Mouse (Mus musculus): ENCODE results near the gene Zan.

DNA sequence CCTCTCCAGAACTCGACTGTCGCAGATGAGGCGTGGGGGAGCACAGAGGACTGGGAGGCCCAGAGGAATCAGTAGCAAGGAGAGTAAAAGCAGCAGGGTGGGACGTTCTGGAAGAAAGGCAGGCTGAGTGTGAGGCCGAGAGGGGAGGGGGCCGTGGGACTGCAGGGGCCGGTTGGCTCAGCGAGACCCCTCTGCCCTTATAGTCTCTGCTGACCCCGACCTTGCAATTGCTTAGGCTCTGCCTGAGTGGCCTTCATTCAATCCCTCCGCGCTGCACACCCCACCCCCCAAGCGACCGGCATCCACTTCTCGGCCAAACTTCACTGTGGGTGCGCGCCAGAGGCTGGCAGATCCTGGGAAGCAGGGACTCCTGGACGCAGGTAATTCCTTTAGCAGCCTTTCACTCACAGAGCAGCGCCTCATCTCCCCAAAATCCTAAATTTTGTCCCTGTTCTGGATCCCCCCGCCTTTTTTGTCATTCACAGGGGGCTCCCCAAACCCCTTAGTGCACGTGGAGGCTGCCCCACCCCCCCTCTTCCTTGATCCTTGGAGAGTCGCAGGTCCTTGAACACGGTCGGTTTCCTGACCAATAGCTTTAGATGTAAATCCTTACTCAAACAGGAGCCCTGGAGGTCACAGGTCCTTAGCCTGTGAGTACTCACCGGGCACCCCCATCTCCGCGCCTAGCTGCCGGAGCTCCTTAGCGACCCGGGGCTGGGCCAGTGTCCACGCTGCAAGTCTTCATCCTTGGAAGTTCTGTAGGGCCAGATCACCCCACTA, 8.4 kb upstream of the Zan start:
- TF ChIP-seq CTCF (IDR thresholded peaks at IDR 0.05; ENCODE audit: insufficient read depth, low read length) (no peak), POLR2A (IDR thresholded peaks at IDR 0.05; ENCODE audit: borderline replicate concordance, extremely low read depth, low read depth, low read length) (no peak)

All from lung, adult 2 months (tissue).